Mouse (Mus musculus) c-Kit-positive CD71-positive TER-119-positive erythroid progenitor cells, embryonic 14.5 days (primary cell): Measurements from ENCODE around the gene Tmem106c.

Experiments
- DNase-seq: peaks from one replicate; pipeline ENCODE4 v3.0.0-alpha.2; 2013; ENCODE audit warnings: low spot score

Tmem106c gene

GRCm38 (mm10) chr15:97963989-97964835, at the start of gene Tmem106c:
TSS of gene Tmem106c (plus strand) at chr15:97964200.
- peak; percentile 92 for DNase-seq

- DNase-seq = no peak
Measured at GRCm38 (mm10) chr15:97914331-97914747, 49.7 kb upstream of the Tmem106c start.

GRCm38 (mm10) chr15:97917994-97918393, 46.0 kb upstream of the Tmem106c start:
- DNase-seq = no peak

- no peak for DNase-seq
Measured at GRCm38 (mm10) chr15:97919217-97919616, 44.8 kb upstream of the Tmem106c start.

GRCm38 (mm10) chr15:97920306-97920705, 43.7 kb upstream of the Tmem106c start:
- no peak for DNase-seq

- no peak for DNase-seq
Measured at GRCm38 (mm10) chr15:97921796-97922195, 42.2 kb upstream of the Tmem106c start.

- DNase-seq = no peak
Measured at GRCm38 (mm10) chr15:97922421-97922820, 41.6 kb upstream of the Tmem106c start.

- no peak for DNase-seq
Measured at GRCm38 (mm10) chr15:97927018-97927417, 37.0 kb upstream of the Tmem106c start.

GRCm38 (mm10) chr15:97927821-97928220, 36.2 kb upstream of the Tmem106c start:
- DNase-seq = no peak

GRCm38 (mm10) chr15:97929259-97929824, 34.7 kb upstream of the Tmem106c start:
- no peak for DNase-seq

GRCm38 (mm10) chr15:97932441-97932840, 31.6 kb upstream of the Tmem106c start:
- DNase-seq = no peak

GRCm38 (mm10) chr15:97938580-97938979, 25.4 kb upstream of the Tmem106c start:
- no peak for DNase-seq

- no peak for DNase-seq
Measured at GRCm38 (mm10) chr15:97940088-97940487, 23.9 kb upstream of the Tmem106c start.

GRCm38 (mm10) chr15:97941306-97941705, 22.7 kb upstream of the Tmem106c start:
- no peak for DNase-seq

- DNase-seq = no peak
Measured at GRCm38 (mm10) chr15:97942538-97942937, 21.5 kb upstream of the Tmem106c start.

- no peak for DNase-seq
Measured at GRCm38 (mm10) chr15:97943356-97943755, 20.6 kb upstream of the Tmem106c start.

- no peak for DNase-seq
Measured at GRCm38 (mm10) chr15:97944919-97945574, 19.0 kb upstream of the Tmem106c start.

- no peak for DNase-seq
Measured at GRCm38 (mm10) chr15:97945656-97946315, 18.2 kb upstream of the Tmem106c start.

- DNase-seq = no peak
Measured at GRCm38 (mm10) chr15:97948720-97949119, 15.3 kb upstream of the Tmem106c start.

GRCm38 (mm10) chr15:97949706-97950105, 14.3 kb upstream of the Tmem106c start:
- DNase-seq = no peak

GRCm38 (mm10) chr15:97950240-97950639, 13.8 kb upstream of the Tmem106c start:
- DNase-seq = no peak

- DNase-seq = peak; percentile 56
Measured at GRCm38 (mm10) chr15:97952137-97952888, 11.7 kb upstream of the Tmem106c start.
